Mouse (Mus musculus) cerebellum, postnatal 14 days (tissue): ENCODE results near the gene Vil1.

Experiments
- DNase-seq, 2 experiments: peaks; one replicate each; pipeline ENCODE4 v3.0.0; 2021; ENCODE audit warnings: mixed read lengths in 2 of 2

The Vil1 gene

DNA sequence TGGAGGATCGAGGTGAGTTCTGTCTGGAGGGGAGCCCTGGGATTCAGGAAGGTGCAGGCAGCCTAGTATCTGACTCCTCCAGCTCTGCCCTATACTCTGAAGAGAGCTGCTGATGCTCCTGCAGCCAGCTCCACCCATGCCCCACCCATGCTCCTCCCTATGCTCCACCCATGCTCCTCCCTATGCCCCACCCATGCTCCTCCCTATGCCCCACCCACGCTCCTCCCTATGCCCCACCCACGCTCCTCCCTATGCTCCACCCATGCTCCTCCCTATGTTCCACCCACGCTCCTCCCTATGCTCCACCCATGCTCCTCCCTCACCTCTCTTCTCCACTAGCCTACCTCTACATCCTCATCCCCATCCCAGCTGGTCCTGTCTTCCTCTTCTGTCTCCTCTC lies 6.0 kb downstream of the Vil1 start:
- DNase-seq, result peak in 1 of 2 experiments; percentile 41

DNA sequence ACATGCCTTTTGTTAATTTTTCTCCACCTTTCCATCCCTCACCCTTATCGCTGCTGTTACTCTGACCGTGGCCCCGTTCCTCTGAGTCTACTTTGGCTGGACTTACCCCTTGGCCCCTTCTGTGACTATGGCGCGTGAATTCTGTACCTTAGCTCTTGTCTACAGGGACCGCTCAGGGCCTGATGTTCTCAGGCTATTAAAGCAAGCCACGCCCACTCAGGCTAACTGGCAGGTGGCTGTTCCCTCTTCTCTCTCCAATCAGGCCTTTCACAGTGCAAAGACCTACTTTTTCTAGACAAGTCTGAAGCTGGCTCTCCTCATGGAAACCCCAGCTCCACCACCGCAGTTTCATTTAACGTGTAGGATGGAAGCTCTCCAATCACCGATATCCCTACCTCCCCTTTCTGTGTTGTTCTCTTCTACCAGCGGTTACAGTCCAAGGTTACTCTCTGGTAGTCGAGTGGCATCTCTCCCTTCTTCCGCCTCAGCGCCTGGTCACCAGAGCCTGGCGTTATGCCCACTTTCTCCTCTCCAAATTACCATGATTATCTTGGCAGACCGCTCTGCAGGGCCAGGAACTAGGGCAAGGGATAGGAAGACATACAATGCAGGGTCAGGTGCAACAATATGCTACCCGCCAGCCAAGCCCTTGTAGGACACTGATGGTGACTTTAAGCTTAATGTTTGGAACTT lies 9.7 kb downstream of the Vil1 start:
- peak; percentile 27 to 53 for DNase-seq

DNA sequence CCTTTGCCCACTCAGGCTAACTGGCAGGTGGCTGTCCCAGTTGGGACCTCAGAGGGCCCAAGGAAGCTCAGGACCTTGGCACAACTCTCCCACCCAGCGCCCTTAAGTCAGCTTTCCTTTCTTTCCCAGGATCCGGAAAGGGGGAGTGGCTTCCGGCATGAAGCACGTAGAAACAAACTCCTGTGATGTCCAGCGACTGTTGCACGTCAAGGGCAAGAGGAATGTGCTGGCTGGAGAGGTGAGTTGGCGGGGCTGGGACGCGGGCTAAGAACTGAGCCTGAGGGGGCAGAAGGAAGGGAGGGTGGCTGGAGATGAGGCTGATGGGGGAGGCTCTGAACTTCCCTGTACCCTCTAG lies 10.2 kb downstream of the Vil1 start:
- no peak for DNase-seq

DNA sequence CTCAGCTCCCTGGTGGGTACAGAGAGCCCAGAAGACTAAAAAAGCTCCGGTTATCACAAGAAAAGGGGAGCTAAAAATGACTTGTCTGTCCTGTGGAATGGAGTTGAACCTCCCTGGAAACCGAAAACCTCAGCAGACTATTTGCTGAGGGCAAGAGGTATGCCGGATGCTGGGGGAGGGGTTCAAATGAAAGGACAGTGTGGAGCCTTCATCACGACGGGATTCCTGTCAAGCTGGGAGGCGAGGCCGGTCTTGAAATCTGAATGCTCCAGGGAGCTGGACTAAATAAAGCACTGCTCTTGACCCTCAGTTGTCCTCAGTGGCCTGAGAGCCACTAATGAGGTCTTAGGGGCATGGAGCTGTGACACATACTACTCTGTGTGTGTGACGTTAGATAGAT lies 14.0 kb downstream of the Vil1 start:
- DNase-seq, result no peak

DNA sequence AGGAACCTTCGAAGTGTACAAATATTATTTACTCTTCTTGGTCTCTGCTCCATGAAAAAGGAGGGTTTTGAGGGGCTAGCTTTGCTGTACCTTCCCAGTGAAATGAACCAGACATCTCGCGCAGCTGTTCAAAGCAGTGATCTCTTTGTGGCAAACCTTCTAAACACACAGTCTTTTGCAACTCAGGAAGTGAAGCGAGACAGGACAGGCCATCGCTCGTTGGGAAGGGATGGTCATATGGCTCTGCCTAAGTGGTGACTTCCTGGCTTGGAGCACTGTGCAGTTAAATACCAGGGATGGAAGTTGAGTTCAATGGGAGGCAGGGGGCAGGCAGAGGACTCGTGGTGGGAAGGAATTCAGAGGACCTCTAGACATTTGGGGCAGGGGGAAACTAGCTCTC lies 16.7 kb downstream of the Vil1 start:
- no peak for DNase-seq

DNA sequence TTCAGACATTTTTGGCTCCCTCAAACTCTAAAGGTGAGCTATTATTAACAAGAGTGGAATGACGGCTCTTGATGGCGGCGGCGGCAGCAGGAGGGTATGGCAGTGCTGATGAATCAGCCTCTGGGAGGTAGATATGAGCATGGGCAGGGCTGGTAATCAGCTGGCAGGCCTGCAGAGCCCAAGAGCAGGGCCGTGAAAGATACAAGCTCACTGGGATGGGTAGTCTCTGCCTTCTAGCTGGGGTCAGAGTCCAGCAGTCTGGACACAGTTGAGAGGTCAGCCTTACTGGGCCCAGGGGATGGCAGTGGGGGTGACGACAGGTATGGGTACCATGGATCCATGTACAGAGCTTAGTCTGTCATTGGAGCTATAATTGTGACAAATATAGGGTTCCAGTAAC lies 24.0 kb downstream of the Vil1 start:
- DNase-seq, result no peak

DNA sequence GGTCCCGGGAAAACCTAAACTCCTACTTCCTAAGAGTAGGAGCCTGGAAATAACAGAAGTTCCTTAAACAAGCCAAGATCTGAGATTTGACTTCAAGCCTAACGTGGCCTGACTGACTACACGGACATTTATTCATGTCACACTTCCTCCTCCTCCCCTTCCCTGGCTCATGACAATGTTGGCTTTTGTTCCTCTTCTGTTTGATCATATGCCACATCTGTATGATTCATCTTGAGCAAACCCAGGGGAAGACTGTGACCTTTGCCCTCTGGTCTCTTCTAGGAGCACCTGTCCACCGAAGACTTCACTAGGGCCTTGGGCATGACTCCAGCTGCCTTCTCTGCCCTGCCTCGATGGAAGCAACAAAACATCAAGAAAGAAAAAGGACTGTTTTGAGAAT lies 25.4 kb downstream of the Vil1 start:
- DNase-seq, result no peak

DNA sequence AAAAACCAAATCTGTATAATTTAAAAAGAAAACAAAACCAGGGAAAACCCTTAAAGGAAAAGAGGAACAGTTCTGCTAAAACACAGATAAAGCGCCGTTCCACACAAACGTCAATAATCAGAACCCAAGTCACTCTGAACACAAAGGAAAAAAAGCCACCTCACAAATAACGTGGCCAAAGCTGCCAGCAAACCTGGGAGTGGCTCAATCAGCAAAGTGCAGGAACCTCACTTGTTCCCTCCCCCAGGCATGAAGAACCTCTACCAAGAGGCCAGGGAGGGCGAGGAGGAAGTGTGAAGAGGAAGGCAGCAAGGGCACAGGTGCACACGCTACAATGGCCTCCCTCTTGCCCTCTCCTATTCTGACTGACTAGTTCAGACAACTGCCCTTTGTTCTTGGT lies 26.4 kb downstream of the Vil1 start:
- DNase-seq, result no peak

DNA sequence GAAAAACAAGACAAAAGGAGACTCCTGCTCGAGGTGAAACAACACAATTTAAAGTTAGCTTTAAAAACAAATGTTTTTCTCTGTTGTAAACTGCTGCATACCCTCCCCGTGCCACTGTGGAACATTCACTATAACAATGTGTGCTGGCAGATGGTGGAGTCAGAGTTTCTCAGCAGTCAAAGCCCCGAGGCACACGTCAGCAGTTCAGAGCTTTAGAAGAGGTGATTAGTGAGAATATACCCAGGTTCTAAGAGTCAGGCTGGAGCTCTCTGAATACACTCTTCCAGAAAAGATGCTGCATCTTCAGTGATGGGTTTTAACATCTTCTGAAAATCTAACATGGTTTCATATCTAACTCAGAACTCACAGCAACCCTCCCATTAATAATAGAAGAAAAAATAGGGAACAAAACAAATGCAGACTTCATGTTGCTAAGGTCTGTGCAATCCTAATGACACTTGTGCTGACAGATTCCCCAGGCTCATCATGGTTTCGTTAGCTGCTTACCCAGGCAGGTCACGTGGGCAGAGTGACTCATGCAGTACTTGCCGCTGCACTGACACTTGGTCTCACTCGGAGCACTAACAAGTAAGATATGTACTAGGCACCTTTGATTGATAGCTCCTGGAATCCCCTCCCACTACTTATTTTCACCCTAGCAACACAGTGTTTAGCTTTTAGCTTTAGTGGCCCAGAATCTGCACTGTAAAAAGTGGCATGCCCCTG lies 28.7 kb downstream of the Vil1 start:
- no peak for DNase-seq

DNA sequence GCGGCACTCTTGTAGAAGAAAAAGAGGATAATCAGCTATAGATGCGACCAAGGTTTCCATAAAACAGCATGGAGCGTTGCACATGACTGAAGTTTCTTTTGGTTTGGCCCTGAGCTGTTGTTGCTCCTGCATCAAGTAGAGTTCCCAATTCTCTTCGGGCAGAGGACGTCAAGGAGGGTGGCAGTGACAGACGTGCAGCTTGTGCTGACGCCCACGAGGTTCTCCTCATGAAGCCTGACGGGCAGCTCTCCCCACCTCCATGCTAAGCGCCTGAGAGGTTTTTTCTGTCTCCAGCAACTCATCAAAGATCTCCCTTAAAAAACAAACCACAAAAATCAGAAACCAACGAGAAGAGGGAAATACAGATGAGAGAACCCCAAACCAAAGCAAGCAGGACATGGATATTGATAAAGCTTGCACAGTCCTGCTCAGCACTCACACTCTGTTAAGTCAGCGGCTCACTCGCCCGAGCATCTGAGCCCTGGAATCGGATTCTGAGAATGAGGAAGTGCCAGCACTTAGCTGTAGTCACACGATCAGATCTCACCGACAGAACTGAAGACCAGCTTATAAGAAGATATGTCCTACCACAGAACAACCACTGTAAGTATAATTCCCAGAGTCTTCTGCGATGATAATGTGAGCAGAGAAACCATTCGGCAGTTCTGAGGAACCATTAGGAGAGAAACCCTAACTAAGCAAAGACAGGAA lies 30.1 kb downstream of the Vil1 start:
- no peak for DNase-seq

DNA sequence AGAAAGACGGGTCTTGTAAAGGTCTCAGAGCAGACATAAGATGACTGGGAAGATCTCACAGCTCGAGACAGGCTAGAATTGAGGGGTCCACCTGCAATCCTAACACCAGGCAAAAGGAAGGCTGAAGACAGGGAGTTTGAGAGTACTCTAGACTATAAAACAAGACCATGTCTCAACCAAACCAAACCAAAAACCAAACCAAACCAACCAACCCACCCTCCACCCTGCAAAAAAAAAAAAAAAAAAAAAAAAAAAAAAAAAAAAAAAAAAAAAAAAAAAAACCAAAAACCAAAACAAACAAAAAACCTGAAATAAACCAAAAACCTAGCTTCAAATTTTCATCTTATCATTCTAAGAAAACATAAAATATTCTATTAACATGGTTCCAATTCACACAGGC lies 35.4 kb downstream of the Vil1 start:
- no peak for DNase-seq

DNA sequence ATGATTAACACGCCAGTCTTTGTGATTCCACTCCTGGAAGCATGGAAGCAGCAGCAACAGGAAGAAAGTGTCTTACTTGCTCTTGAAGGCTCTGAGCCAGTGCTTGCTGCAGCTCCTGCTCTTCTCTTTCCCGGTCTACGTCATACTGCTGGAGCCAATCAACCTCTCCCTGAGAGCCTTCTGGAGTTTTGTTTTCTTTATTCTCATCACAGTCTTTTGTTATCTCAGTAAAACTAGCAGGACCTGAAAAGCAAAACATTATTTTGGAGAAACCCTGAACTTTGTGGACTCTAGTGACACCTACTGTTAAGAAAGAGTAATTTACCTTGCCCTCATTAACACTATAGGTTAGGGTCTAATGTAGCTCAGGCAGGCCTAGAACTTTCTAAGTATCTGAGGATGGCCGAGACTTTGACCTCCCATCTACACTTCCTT lies 43.5 kb downstream of the Vil1 start:
- DNase-seq, result peak in 1 of 2 experiments; percentile 25

DNA sequence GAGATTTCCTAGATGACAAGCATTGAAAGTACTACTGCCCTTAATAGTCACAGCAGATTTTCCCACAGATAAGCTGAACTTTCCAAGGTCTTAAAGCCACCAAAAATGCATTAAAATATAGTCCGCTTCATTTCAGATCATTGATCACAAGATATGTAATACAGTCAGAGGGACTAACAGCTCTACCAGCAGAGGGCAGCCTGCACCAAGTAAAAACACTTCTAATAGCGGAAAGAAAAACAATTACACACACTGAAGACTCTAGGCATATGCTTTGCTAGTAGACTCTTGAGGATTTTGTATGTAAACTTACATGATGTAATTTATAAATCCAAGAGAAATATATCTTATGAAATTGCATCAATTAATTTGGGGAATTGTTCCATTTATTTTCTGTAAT lies 51.1 kb downstream of the Vil1 start:
- peak; percentile 58 to 74 for DNase-seq
